15 mouse cellular contexts compared by ENCODE assay signal in the genomic region with DNA sequence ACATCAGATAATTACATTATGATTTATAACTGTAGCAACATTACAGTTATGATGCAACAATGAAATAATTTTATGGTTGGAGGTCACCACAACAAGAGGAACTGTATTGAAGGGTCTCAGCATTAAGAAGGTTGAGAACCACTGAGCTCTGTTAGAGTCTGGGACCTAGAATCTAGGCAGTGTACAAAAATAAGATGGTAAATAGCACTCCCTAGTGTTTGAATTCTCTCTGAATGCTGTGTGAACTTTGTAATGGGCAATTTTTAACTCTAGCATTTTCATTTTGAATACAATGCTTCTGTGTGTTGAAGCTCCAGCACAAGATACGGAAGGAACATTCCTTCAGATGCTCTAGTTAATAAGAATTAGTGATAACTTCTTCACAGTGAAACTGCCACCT. TPM values are rescaled to one million over a fixed set of nuclear protein-coding genes. Genes with fewer than 3 reads are reported as not detected.
DNase-seq lines count a peak whose midpoint lies in the region; ATAC-seq and TF ChIP-seq lines count a peak whose summit lies in the region.
"Had no signal": no experiment of that assay in that cellular context is flagged by ENCODE, and none has a peak within 500 bp of the region (broad histone marks: within the 10 kb centered on the region; RNA-seq: fewer than 3 reads in every experiment).

No protein-coding gene starts in this region.

- no peak for ATAC-seq in forebrain, postnatal 0 days
- no peak for ATAC-seq in forebrain, embryonic 11.5 days (replicated peaks; ENCODE audit: low FRiP score)

- H3K4me1 ChIP-seq in forebrain, postnatal 0 days (ENCODE audit: insufficient read depth) = no peaks in the 10 kb centered on the region
- no peaks in the 10 kb centered on the region for H3K4me1 ChIP-seq in forebrain, embryonic 11.5 days (replicated peaks; ENCODE audit: control insufficient read depth, insufficient read depth, low read length)
- H3K4me1 ChIP-seq: liver, embryonic 13.5 days; neural tube, embryonic 12.5 days had no signal

- H3K9me3 ChIP-seq in forebrain, postnatal 0 days (ENCODE audit: low read length) = no peaks in the 10 kb centered on the region
- no peaks in the 10 kb centered on the region for H3K9me3 ChIP-seq in forebrain, embryonic 11.5 days (ENCODE audit: control insufficient read depth, low read length)
- H3K9me3 ChIP-seq: liver, embryonic 13.5 days; neural tube, embryonic 12.5 days had no signal

- peak; percentile 3 for DNase-seq in forebrain, postnatal 0 days
- DNase-seq in forebrain, embryonic 11.5 days (ENCODE audit: low spot score) = no peak
- DNase-seq in layer of hippocampus, adult 2 months (ENCODE audit: low spot score in 2 of 2) = no peak
- DNase-seq in layer of hippocampus, adult 11-12 months (ENCODE audit: low spot score) = no peak
- peak; percentile 54 for DNase-seq in 3T3-L1 (ENCODE audit: low read depth, low spot score)
- DNase-seq in brain, adult 2 months (ENCODE audit: low read depth, low spot score) = peak; percentile 35
- no peak for DNase-seq in testis, postnatal 14 days (ENCODE audit: low spot score)
- DNase-seq in thymus, postnatal 0 days (ENCODE audit: low spot score) = no peak
- DNase-seq: B cell, adult 2 months; cerebellum, adult 11 months; heart, adult 11 months; liver, embryonic 13.5 days; lung, postnatal 36 days; midbrain, embryonic 14.5 days had no signal

- TF ChIP-seq CTCF in forebrain, postnatal 0 days (IDR thresholded peaks at IDR 0.05; ENCODE audit: low read depth) = peak; percentile 10; the same call in 1 of the 2 replicates
- peak; percentile 79 for TF ChIP-seq CTCF in layer of hippocampus, adult 2 months (conservative IDR thresholded peaks at IDR 0.05)

- H3K4me3 ChIP-seq in forebrain, postnatal 0 days (ENCODE audit: low read depth, low read length) = no peak overlapping the region
- no peak overlapping the region for H3K4me3 ChIP-seq in forebrain, embryonic 11.5 days (ENCODE audit: low read depth, low read length)
- H3K4me3 ChIP-seq in layer of hippocampus, adult 2 months = no peak overlapping the region
- H3K4me3 ChIP-seq: liver, embryonic 13.5 days; neural tube, embryonic 12.5 days had no signal

- H3K36me3 ChIP-seq in forebrain, postnatal 0 days (ENCODE audit: insufficient read depth) = no peaks in the 10 kb centered on the region
- H3K36me3 ChIP-seq in forebrain, embryonic 11.5 days (ENCODE audit: control insufficient read depth, insufficient read depth, low read length) = no peaks in the 10 kb centered on the region
- H3K36me3 ChIP-seq: liver, embryonic 13.5 days; neural tube, embryonic 12.5 days had no signal

- H3K27me3 ChIP-seq in forebrain, postnatal 0 days (ENCODE audit: insufficient read depth, low read length) = no peaks in the 10 kb centered on the region
- H3K27me3 ChIP-seq in forebrain, embryonic 11.5 days (ENCODE audit: control insufficient read depth, insufficient read depth, low read length) = no peaks in the 10 kb centered on the region
- H3K27me3 ChIP-seq: liver, embryonic 13.5 days; neural tube, embryonic 12.5 days had no signal

- H3K9ac ChIP-seq in forebrain, postnatal 0 days = no peak overlapping the region
- H3K9ac ChIP-seq in forebrain, embryonic 11.5 days (ENCODE audit: low read length) = no peak overlapping the region
- H3K9ac ChIP-seq: liver, embryonic 13.5 days; neural tube, embryonic 12.5 days had no signal

- H3K4me2 ChIP-seq in forebrain, postnatal 0 days (ENCODE audit: low read depth) = no peak overlapping the region
- H3K4me2 ChIP-seq in forebrain, embryonic 11.5 days (ENCODE audit: low read depth, low read length, severe bottlenecking) = no peak overlapping the region
- H3K4me2 ChIP-seq: liver, embryonic 13.5 days; neural tube, embryonic 12.5 days had no signal

- H3K27ac ChIP-seq in forebrain, postnatal 0 days (ENCODE audit: low read depth, low read length) = no peak overlapping the region
- no peak overlapping the region for H3K27ac ChIP-seq in forebrain, embryonic 11.5 days (ENCODE audit: low read depth, low read length)
- no peak overlapping the region for H3K27ac ChIP-seq in layer of hippocampus, adult 2 months
- H3K27ac ChIP-seq: liver, embryonic 13.5 days; neural tube, embryonic 12.5 days had no signal

- 79% methylated on average over 1 of the region's 1 CpGs for WGBS in forebrain, postnatal 0 days
- 83% methylated on average over 1 of the region's 1 CpGs for WGBS in forebrain, embryonic 11.5 days

RNA-seq across cellular contexts. Expression of a gene that starts 0.9 kb away (rescaled TPM):
- 0.76 and 1.5 TPM in 2 replicates for total RNA-seq in forebrain, postnatal 0 days (2014; rRNA removed)
- 0.94 and 1.2 TPM in 2 replicates for polyA plus RNA-seq in forebrain, postnatal 0 days (2015; fragmentation: Nextera tagmentation; extraction: Ambion mirVana)
- 0.33 and 0.49 TPM in 2 replicates for polyA plus RNA-seq in forebrain, embryonic 11.5 days (2014; fragmentation: Nextera tagmentation; extraction: Ambion mirVana)
- under 1 TPM; 0.18 to 0.44 TPM for total RNA-seq in layer of hippocampus, adult 2 months (2021)
- 1.3 TPM in 2 replicates for polyA plus RNA-seq in thymus, postnatal 0 days (2015; fragmentation: Nextera tagmentation; extraction: Ambion mirVana)

Comparison
In these comparisons a context has a peak if more than half of its experiments do, and no peak if none do; other contexts are left out.
1. DNase-seq: peak in forebrain, postnatal 0 days (single experiment), 3T3-L1 (single experiment) and brain, adult 2 months (single experiment); none in forebrain, embryonic 11.5 days (single experiment), layer of hippocampus, adult 2 months (0 of 2), layer of hippocampus, adult 11-12 months (single experiment), testis, postnatal 14 days (single experiment) and thymus, postnatal 0 days (single experiment).